Mouse (Mus musculus) thymus, adult 18-20 months (tissue): ENCODE measurements around the gene Ms4a10.

Experiments
- DNase-seq, 2 experiments: peaks; one replicate each; pipeline ENCODE4 v3.0.0; 2022; ENCODE audit warnings: mixed read lengths in 2 of 2

Ms4a10 gene

GRCm38 (mm10) chr19:10916506-10916905, 58.0 kb downstream of the Ms4a10 start:
- DNase-seq: no peak

GRCm38 (mm10) chr19:10914870-10915269, 59.6 kb downstream of the Ms4a10 start:
- DNase-seq: no peak

DNA sequence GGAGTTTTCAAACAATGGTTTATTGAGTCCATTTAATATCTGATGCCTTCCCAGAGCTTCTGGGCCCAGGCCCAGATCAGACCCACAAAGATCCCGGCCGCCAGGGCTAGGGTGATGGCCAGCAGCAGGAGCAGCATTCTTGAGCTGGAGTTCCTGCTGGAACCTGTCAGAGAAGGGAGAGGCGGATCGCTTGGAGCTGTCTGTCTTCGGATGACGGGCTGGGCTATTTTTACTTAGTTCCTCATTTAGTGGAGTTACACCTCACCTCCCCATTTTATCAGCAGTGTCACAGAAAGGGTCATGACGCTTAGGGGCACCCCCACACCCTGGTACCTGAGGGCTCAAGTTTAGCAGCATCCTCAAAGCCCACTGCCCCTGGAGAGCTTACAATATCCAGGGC, 60.2 kb downstream of the Ms4a10 start:
- DNase-seq: no peak
